Mouse (Mus musculus): Measurements from ENCODE around the gene Nrxn3.

DNA sequence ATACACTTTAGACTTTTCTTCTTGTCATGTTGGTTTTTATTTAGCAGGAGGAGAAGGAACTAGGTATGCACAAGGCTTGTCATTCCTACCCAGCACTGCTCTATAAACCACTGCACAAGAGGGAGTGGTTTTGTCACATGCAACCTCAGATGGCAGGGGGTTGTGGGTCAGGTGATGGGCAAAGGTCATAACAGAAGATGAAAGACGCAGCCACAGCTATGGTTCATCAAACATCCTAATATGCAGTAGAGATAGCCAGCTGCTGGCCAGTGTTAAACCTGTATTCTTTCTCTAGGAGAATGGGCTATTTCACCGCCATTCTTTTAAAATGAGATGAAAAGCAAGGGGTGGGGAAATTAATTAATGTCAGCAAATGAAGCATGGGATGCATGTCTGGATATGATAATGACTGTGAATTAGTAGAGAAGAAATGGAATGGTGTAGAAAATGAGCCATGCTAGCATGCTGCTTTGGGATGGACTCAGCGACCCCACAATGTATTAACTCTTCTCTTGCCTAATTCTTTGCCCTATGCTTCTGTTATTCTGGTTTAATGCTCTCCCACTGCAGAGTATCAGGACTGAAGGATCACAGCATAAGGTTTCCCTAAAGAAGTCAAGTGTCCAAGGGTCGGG, 313.4 kb downstream of the Nrxn3 start:
- no peak for TF ChIP-seq CTCF (IDR thresholded peaks at IDR 0.05; ENCODE audit: borderline replicate concordance, insufficient read depth, low read length)
- TF ChIP-seq POLR2A (IDR thresholded peaks at IDR 0.05; ENCODE audit: low read depth, low read length), result no peak
